Mouse (Mus musculus) central nervous system, embryonic 18 days (tissue): ENCODE measurements around the gene Rps6ka6. TPM values are rescaled to one million over a fixed set of nuclear protein-coding genes. Genes with fewer than 3 reads are reported as not detected.

Source experiments
- polyA plus RNA-seq: library from polyadenylated mRNA; depleted of rRNA; stranded (reverse); fragments of >200 nt; gene quantifications from 2 replicates; pipeline ENCODE4 v1.2.3, GENCODE M21; 2012; rRNA removed

The Rps6ka6 gene
- polyA plus RNA-seq = 11.3 and 12.1 TPM in 2 replicates

GRCm38 (mm10) chrX:111537859-111538258 is at the start of gene Rps6ka6:
Gene Rps6ka6 (minus strand): TSS chrX:111537959.

Other genes starting within 250 kb of the Rps6ka6 start
- gene Hdx, start 159.1 kb upstream of the Rps6ka6 start, polyA plus RNA-seq = 4.5 TPM in 2 replicates